Mouse (Mus musculus): ENCODE results near the gene Rnase2a.

GRCm38 (mm10) chr14:51256041-51256440 is at the start of gene Rnase2a:
- TF ChIP-seq POLR2A (IDR thresholded peaks at IDR 0.05; ENCODE audit: control insufficient read depth in 1 of 2, insufficient read depth in 1 of 2, low read depth in 1 of 2, low read length in 2 of 2, poor library complexity in 1 of 2) (no peak), CTCF (IDR thresholded peaks at IDR 0.05 in 2 of 3, conservative IDR thresholded peaks at IDR 0.05 in 1 of 3; ENCODE audit: control insufficient read depth in 1 of 3, insufficient read depth in 1 of 3, low read depth in 2 of 3, low read length in 3 of 3, poor library complexity in 1 of 3, severe bottlenecking in 1 of 3) (no peak), USF2 (IDR thresholded peaks at IDR 0.05; ENCODE audit: borderline replicate concordance in 1 of 2, insufficient read depth in 1 of 2, low read depth in 1 of 2, low read length in 2 of 2) (no peak), MAX (IDR thresholded peaks at IDR 0.05; ENCODE audit: low read length) (no peak), GATA1 (IDR thresholded peaks at IDR 0.05; ENCODE audit: low read depth, low read length) (no peak), POLR2AphosphoS2 (IDR thresholded peaks at IDR 0.05; ENCODE audit: low read length) (no peak), NRF1 (IDR thresholded peaks at IDR 0.05; ENCODE audit: insufficient read depth, low read depth, low read length, poor library complexity, severe bottlenecking) (no peak), EP300 (IDR thresholded peaks at IDR 0.05; ENCODE audit: low read depth in 1 of 2, low read length in 2 of 2) (no peak), RAD21 (IDR thresholded peaks at IDR 0.05; ENCODE audit: low read depth, low read length) (no peak)
